Mouse (Mus musculus) layer of hippocampus, adult 2 months (tissue): ENCODE data around the gene Slco1a1. TPM values are rescaled to one million over a fixed set of nuclear protein-coding genes. Genes with fewer than 3 reads are reported as not detected.
A peak's percentile ranks its signal among the peaks of the same experiment; 100 is the strongest.
"Not testable (repeated sequence)": the region's sequence is repeated elsewhere in the genome, so short reads cannot be mapped to it uniquely, and the experiment has no call there.

Experiments
- DNase-seq, 2 experiments: peaks; one replicate each; pipeline ENCODE4 v3.0.0; 2022; ENCODE audit warnings: low spot score in 2 of 2
- H3K27ac ChIP-seq: fragments of 200-600 bp; 2 replicates; pipeline ENCODE4 v1.8.1; 2022
- H3K4me3 ChIP-seq: fragments of 200-600 bp; 2 replicates; pipeline ENCODE4 v1.8.1; 2022; ENCODE audit warnings: mild to moderate bottlenecking
- CTCF ChIP-seq: fragments of 200-600 bp; conservative IDR thresholded peaks from 2 replicates; pipeline ENCODE4 v1.8.1; 2022; ENCODE audit warnings: antibody characterized with exemption, mild to moderate bottlenecking, moderate library complexity
- long read RNA-seq, 2 experiments: library from polyadenylated mRNA; stranded (forward); transcript quantifications; one replicate each; pipeline ENCODE4 v2.0.0; 2021; ENCODE audit warnings: borderline mapping rate in 2 of 2
- total RNA-seq, 2 experiments: library from RNA; stranded (reverse); gene quantifications; 2 replicates each; pipeline ENCODE4 v1.2.3; 2021

Gene Slco1a1
- not detected for total RNA-seq
- long read RNA-seq, experiment 1 = 0 reads
- long read RNA-seq, experiment 2 = 0 reads

DNA sequence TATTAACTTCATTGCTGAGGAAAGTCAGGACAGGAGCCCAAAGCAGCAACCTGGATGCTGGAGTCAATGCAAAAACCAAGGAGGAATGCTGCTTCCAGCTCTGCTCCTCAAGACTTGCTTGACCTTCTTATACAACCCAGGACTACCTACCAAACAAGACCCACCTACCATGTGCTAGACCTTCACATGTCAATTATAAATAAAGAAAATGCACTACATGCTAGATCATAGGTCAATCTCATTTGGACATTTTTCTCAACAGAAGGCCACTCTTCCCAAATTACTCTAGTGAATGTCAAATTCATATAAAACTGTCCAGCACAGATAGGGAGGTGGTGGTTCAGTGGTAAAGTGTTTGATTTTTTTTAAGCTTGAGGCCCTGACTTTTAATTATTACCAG, at the start of gene Slco1a1:
Gene Slco1a1, minus strand, starts transcription at position 101 of the 400 bp plus-strand sequence.
- no peak within 1 kb of the TSS for H3K27ac ChIP-seq
- no peak for DNase-seq
- H3K4me3 ChIP-seq = no peak within 1 kb of the TSS
- TF ChIP-seq CTCF = no peak

DNA sequence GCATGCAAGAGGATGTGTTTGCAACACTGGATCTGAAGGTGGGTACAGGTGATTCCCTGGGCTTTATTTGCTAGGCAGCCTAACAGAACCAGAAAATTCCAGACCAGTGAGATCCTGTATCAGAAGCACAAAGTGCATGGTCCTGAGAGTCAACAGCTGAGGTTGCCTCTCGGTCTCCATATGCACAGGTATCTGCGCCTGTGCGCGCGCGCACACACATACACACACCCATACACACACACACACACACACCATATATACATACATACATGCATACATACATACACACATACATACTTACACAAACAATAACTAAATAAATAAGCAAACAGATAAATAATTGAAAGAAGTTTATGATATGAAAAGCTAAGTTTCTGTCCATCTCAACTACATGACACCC, 40.0 kb upstream of the Slco1a1 start:
- DNase-seq = no peak
- TF ChIP-seq CTCF = no peak
- no peak overlapping the region for H3K4me3 ChIP-seq
- H3K27ac ChIP-seq = no peak overlapping the region

DNA sequence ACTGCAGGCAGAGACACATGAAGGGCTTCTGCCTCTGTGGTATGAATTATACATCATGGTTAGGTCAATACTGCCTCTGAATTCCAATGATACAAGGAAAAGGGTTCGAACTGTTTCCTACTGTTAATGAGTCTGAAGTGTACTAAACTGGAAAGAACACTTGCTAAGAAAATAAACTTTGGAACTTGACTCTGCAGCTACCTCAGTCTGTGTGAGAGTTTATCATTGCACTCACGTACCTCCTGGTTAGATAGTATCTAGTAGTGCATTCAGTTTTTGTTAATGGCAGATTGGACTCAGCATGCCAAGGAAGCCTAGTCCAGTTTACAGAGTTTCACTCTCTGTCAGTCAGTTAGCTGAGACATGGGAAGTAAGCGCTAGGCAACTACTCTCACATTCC, 37.9 kb upstream of the Slco1a1 start:
- no peak overlapping the region for H3K27ac ChIP-seq
- no peak for TF ChIP-seq CTCF
- DNase-seq = no peak
- no peak overlapping the region for H3K4me3 ChIP-seq

DNA sequence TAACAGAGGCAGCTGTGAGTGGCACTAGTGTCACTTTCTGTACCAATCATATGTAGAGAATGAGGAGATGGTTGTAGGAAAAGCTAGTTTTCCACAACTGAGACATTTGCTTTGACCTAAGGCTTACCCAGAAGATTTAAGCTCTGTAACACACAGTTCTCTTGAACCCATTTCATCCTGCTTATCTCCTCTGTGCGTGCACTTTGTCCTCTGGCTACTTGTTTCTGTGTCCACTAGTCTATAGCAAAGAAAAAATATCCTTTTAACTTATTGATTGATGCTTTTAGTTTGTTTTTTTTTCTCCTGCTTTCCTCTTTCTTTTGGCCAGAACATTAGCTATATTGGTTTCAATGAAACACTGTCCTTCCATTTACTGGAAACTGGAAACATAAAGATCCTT, 15.7 kb upstream of the Slco1a1 start:
- no peak overlapping the region for H3K27ac ChIP-seq
- no peak for DNase-seq
- H3K4me3 ChIP-seq = no peak overlapping the region
- TF ChIP-seq CTCF = no peak

DNA sequence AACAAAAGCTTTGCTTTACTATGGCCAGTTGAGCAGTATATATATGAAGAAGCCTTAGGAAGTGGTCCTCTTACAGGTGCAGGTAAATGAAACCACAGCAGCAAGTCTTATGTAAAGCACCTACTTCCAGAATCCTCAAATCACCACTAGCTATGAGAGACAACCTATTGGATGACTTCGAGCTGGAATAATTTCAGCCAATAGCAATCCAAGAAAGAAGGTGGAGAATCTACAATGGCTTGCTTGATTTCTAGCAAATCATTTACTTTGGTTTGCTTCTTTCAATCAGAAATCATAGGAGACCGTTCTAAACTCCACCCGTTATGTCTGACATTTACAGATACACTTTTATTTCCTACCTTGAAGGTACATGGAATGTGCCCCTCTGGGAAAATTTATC, 15.1 kb upstream of the Slco1a1 start:
- no peak for DNase-seq
- no peak overlapping the region for H3K4me3 ChIP-seq
- TF ChIP-seq CTCF = no peak

DNA sequence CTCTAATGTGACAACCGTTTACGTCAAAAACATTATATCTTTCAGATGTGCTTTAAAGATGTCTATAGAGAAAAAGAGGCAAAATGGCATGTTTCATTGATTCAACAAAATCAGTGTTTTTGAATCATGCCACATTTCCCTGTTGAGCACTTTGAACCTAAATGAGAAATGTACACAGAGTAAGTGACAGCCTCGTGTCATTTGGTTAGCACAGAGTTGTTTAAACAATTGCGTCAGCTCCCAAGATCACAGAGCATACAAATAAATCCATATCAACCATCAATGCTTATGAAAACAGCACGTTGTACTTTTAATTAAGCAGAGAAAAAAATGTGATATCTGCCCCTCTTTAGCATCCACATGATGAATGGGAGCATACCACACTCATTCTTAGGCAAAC, 13.7 kb upstream of the Slco1a1 start:
- DNase-seq = no peak
- Histone ChIP-seq H3K27ac (no peak overlapping the region), H3K4me3 (no peak overlapping the region)
- TF ChIP-seq CTCF = no peak

More for the DNA sequence above, 15.1 kb upstream of the Slco1a1 start:
- no peak overlapping the region for H3K27ac ChIP-seq

DNA sequence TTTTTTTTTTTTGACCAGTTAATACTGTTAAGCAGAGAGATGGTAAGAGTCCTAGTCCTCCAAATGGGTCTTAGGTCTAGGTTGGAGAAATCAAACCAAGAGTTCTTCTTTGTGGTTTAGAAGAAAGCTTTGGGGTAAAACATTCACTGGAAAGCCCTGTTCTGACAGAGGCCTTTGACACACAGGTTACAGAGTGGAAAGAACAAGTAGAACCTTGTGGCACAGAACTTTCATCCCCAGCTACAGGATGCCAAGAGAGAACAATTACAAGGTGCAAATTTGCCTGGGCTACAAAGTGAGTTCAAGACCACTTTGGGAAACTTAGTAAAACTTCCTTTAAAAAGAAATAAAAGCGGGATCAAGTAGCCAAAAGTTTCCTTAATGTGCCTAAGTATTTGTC, 6.3 kb downstream of the Slco1a1 start:
- no peak for TF ChIP-seq CTCF
- no peak for DNase-seq
- no peak overlapping the region for H3K4me3 ChIP-seq
- no peak overlapping the region for H3K27ac ChIP-seq

DNA sequence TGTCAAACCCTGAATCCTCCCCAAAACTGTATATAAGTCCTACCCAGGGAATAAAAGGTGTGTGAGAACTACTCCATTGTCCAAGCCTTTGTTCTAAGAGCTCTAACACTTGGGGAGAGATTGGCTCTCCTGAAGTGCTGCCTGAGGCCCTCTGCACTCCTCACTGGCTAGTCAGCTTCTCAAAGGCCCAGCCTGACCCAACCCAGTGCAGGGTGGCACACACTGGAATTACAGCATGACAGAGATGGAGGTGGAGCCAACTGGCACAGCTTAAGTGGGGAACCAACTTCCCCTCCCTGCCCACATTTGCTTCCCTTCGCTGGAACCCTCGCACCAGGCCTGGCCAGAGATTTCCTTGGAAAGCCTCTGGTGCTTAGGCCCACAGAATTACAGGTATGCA, 48.6 kb downstream of the Slco1a1 start:
- no peak for DNase-seq
- no peak overlapping the region for H3K4me3 ChIP-seq
- H3K27ac ChIP-seq = no peak overlapping the region
- no peak for TF ChIP-seq CTCF

DNA sequence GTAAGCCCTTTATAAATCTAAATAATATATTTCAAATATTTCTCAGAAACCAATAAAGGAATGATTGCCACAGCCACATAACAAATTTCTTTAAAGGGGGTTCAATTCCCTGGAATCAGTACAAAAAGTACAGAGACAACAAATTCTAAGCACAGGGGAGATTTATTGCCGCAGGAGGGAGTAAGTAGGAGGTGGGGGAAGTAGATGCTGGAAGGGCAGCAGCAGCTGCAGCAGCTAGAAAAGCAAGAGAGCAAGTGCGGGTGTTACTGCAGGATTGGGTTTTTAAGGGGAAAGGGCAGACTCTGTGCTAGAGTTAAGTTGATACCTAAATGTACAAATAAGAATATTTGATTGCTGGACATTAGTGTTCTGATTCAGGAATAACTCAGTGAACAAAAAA, 57.0 kb downstream of the Slco1a1 start:
- TF ChIP-seq CTCF = no peak
- peak overlapping the region; percentile 48; the same call in 1 of the 2 replicates for H3K27ac ChIP-seq

DNA sequence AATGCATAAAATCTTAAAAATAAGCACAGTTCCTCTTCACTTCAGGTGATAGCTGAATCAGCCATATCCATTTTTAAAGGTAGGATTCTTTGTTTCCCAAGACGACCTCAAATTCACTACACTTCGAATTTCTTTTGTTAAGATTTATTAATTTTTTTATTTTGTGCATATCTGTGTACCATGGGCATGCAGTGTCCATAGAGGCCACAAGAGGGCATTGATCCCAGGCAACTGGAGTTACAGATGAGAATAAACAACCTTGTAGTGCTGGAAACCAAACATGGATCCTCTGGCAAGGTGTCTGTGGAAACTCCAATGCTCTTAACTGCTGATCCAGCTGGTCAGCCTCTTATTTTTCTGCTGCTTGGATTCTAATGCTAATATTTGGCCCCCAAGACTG, 58.5 kb downstream of the Slco1a1 start:
- peak overlapping the region; percentile 43 for H3K27ac ChIP-seq
- H3K4me3 ChIP-seq = no peak overlapping the region
- no peak for DNase-seq
- peak; percentile 59 for TF ChIP-seq CTCF

More for the DNA sequence above, 57.0 kb downstream of the Slco1a1 start:
- DNase-seq = no peak
- no peak overlapping the region for H3K4me3 ChIP-seq

DNA sequence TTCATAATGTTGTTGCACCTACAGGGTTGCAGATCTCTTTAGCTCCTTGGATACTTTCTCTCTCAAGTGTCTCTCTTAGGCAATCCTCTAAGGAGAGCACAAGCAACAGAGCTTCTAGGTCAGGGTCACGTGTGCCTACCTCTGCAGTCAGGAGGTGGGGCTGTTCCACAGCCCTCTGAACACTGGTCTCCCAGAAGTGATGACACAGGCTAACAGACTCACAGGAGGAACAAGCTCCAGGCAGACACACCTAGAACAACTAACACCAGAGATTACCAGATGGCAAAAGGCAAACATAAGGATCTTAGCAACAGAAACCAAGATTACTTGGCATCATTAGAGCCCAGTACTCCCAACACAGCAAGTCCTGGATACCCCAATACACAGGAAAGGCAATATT, 64.2 kb downstream of the Slco1a1 start:
- Histone ChIP-seq H3K27ac (no peak overlapping the region), H3K4me3 (no peak overlapping the region)
- TF ChIP-seq CTCF = no peak
- DNase-seq = no peak

DNA sequence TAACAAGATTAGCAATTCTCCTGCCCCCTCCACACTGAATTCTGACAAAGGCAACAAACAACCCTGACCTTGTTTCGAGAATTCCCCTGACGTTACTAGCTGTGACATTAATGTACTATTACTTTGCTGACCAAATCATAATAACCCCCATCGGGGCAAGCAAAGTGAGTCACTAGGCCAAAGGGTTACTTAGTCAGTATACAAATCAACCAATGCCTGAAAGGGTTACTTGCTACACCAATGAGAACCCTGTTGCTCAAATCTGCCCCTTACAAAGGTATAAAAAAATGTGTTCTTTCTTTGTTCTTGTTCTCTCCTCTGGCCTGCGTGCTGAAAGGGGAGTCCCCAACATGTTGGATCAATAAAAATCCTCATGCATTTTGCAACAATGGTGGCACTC, 71.0 kb downstream of the Slco1a1 start:
- H3K4me3 ChIP-seq, DNase-seq, H3K27ac ChIP-seq: not testable (repeated sequence)

DNA sequence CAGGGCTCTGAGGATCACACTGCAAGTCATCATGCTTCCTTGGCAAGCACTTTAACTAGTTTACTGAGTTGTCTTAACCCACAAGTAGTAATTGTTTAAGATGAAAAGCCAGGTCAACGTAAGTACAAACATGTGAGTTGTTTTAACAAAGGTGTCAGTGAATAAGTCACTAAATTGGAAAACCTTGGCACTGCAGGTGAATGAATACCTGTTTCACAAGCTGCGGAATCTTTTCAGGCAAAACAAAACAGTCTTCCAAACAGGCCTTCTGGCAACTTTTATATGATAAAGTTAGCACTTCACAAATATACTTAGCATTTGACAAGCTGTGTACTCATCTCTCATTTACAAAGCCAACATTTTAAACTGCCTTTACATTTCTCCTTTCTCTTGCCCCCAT, 75.1 kb downstream of the Slco1a1 start:
- Histone ChIP-seq H3K27ac (no peak overlapping the region), H3K4me3 (no peak overlapping the region)
- DNase-seq = no peak
- no peak for TF ChIP-seq CTCF

DNA sequence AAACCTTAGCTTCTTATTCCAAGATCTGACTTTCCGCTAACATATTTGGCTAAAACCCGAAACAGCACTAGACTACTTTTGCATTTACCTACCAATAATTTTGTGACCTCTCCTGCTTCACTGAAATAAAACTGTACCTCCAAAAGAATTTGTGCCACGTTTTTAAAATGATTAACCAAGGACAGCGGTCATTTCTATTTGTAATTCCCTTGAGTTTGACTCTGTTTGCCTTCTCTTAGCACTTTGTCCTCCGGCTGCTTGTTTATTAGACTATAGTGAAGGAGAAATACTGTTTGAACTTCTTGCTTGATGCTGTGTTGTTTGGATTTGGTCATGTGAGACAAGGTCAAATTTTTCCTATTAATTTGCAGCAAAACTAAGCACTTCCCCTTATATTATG, 78.0 kb downstream of the Slco1a1 start:
- Histone ChIP-seq H3K4me3 (no peak overlapping the region), H3K27ac (no peak overlapping the region)
- no peak for TF ChIP-seq CTCF
- DNase-seq = no peak

DNA sequence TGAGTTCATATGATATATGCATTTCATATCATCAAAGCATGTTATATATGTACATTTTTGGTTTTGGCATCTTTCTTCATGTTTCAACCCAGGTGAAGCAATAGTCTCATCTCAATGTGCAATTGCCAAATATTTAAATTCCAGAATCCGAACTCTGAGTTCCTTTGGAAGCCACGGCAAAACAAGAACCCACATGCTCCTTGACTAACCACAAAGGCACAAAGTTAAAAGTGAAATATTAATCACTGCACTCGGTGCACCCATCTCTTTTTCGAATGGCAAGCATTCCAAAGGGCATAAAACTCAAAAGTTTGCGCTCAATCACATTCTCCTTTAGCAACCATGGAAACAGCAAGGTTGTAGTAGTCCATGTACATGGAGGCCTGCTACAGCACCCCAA, 80.7 kb downstream of the Slco1a1 start:
- DNase-seq = no peak
- TF ChIP-seq CTCF = no peak
- Histone ChIP-seq H3K27ac (no peak overlapping the region), H3K4me3 (no peak overlapping the region)
